Mouse (Mus musculus) large intestine, adult 2 months (tissue): ENCODE measurements around the gene Dhh. TPM values are rescaled to one million over a fixed set of nuclear protein-coding genes. Genes with fewer than 3 reads are reported as not detected.
A peak's percentile ranks its signal among the peaks of the same experiment; 100 is the strongest.

ENCODE experiments used
- DNase-seq: peaks from one replicate; pipeline ENCODE4 v3.0.0-alpha.2; 2012; ENCODE audit warnings: low read depth, low spot score
- WGBS: fragments of 180-500 bp; shearing (Covaris S2); methylation state at CpG from one replicate; pipeline ENCODE4 v1.1.7; 2018; 5-methylcytosine and 5-hydroxymethylcytosine counted together
- polyA plus RNA-seq: library from polyadenylated mRNA; depleted of rRNA; stranded (reverse); fragments of >200 nt; gene quantifications from 2 replicates; pipeline ENCODE4 v1.2.3, GENCODE M21; 2012

The Dhh gene
- polyA plus RNA-seq, 1 experiment: 0.63 TPM

DNA sequence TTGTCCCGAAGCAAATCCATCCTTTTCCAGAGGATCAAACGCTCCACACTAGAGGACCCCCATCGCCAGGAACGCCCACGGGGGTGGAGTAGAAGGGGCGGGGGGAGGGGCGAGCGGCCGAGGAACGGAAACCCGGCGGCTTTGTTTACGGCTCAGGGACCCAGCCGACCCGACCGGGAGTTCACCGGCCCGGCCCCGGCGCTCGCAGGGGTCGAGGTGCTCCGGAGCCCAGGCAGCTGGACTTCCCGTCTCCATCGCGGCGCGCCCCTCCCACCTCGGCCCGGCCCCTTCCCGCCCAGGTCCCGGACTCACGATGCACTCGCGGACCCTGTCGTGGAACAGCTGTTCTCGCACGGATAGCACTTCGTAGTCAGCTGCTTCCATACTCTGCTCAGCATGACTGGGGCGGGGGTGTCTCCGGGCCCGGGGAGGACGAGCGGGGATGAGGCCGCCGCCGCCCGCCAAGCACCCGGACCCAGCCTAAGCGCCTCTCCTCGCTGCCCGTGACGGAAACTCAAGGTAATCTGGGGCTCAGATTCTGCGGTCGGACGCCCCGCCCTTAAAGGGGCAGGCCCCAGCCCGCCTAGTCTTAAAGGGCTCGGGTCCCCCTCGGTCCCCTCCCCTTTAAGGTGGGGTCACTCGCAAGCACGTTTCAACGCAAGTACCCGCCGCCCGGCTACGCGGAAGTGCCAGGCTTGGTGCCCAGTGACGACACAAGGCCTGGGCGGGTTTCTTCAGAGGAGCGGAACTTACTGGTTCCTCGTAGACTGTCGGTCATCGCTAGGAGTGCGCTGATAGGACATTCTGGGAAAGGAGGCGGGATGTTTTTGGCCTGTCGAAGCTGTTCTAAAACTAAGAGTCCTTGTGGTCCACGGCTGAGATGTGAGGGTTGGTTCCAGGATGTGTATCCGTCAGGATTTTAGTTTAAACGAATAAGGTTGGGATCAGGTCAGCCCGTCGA, 19.5 kb upstream of the Dhh start, which contains the start of gene Lmbr1l:
Gene Lmbr1l (minus strand): TSS at position 694 of the 961 bp plus-strand sequence.
- WGBS: under 1% methylated on average over 82 of the region's 82 CpGs
- peak; percentile 97 for DNase-seq

GRCm38 (mm10) chr15:98917091-98917490, 18.8 kb upstream of the Dhh start:
- 2% methylated on average over 14 of the region's 14 CpGs for whole genome bisulfite sequencing

DNA sequence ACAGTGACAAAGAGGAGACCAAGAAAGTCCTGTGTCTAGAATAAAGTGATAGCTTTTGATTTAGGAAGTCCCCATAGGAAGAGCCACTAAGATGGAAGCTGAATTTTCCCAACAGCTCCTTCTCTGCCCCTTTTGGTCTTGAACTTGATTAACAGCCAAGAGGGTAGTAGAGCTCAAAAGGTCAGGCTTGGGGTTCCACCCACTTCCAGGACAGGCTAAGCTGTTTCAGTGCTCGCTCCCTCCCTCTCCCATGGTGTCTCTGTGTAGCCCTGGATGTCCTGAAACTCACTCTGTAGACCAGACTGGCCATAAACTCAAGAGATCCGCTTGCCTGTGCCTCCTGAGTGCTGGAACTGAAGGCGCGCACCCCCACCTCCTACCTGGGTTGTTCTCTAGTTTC, 17.7 kb upstream of the Dhh start:
- no peak for DNase-seq
- 91% methylated on average over 4 of the region's 4 CpGs for WGBS

More at GRCm38 (mm10) chr15:98917091-98917490, 18.8 kb upstream of the Dhh start:
- no peak for DNase-seq

DNA sequence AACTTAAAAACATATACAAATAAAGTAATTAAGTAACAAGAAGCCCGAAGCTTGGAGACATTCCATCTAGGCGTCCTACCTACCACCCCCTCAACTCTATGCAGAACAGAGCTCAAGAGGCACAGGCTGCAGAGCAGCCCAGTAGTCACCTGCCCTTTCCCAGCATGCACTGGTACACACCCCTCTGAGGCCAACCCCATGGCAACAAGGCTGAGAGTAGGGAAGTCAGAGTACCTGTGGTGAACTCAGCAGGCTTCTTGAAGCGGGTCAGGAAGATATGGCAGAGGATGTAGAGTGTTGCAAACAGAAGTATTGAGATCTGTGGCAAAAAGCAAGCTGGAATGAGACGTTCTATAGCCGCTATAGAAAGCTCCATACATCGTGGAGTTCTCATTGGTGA, 16.6 kb upstream of the Dhh start:
- WGBS: 93% methylated on average over 6 of the region's 6 CpGs
- DNase-seq: no peak

DNA sequence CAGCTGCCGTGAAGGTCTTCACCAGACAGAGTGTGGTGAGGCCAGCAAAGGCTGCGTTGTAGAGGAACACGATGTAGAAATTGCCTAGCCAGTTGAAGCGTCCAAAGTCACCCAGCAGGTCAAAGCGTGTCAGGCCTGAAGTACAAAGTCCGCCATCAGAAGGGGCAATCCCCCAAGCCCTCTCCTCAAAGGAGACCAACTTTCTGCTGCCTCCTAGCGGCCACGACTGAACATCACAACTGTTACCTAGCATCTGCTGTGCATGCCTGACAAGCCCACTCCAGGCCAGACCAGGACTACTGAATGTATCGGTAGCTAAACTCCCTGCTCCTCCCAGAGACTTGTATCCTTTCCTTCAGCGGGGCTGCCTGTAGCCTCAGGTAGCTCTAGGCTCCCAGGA, 6.4 kb upstream of the Dhh start:
- no peak for DNase-seq

GRCm38 (mm10) chr15:98902600-98902999, 4.3 kb upstream of the Dhh start:
- DNase-seq: no peak
- WGBS: 88% methylated on average over 2 of the region's 2 CpGs

More for the DNA sequence above, 6.4 kb upstream of the Dhh start:
- WGBS: 51% methylated on average over 10 of the region's 10 CpGs

DNA sequence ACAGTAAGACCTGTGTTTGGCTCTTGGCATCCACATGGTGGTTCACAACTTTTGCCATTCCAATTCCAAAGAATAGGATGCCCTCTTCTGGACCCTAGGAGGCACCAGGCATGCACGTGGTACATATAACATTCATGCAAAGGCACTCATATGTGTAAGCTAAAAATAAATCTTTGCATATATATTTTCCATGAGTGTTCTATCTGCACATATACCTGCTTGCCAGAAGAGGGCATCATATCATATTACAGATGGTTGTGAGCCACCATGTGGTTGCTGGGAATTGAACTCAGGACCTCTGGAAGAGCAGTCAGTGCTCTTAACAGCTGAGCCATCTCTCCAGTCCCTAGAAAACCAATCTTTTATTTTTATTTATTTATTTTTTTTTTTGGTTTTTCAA, 3.2 kb upstream of the Dhh start:
- no peak for DNase-seq
- 45% methylated on average over 1 of the region's 1 CpGs for WGBS

GRCm38 (mm10) chr15:98897495-98897894, 845 bp downstream of the Dhh start:
- WGBS: 7% methylated on average over 10 of the region's 10 CpGs
- DNase-seq: no peak

DNA sequence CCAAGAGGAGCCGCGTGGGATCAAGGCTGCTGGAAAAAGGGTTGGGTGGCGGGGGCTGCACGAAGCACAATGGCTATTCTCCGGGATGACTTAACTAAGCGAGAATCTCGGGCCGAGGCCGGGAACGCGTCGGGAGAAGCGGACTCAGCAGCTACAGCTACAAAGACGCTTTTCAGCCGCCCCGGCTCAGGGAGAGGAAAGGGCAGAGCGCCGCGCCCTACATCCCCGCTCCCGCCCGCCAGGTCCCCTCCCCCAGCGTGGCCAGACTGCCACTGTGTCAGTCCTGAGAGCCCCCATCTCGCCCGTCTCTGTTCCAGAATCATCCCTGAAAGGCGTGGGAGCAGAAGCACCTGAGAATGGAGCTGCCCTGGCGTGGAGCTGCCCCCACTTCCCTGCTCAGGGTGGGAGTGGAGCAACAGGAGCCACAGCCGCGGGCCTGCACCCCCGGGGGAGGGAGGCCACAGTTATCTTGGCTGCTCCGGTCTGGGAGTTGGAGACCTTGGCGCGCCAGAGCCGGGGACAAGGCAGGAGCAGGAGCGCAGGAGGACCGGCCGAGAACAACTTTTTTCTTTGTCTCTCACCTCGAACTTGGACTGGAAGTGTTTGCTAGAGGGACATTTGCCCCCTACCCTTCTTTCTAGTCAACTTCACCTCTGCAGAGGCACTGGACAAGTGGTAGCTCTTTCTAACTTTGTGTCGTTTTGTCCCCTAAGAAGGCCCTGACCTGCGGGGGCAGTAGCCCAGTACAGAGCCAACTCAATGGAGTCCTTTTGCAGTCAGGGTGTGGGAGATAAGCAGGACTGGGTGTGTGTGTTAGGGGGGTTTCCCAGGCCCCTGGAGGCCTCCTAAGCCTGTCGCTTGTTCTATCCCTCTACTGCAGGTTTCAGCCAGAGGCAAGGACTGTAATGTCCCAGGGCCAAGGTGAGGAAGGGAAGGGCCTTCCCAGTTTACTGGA, 2.4 kb downstream of the Dhh start:
- WGBS: 12% methylated on average over 41 of the region's 41 CpGs
- DNase-seq: no peak

- 15% methylated on average over 38 of the region's 38 CpGs for WGBS
- DNase-seq: no peak
Observed at GRCm38 (mm10) chr15:98894746-98895634, 3.4 kb downstream of the Dhh start.

- under 1% methylated on average over 77 of the region's 77 CpGs for WGBS
- DNase-seq: no peak
Observed at GRCm38 (mm10) chr15:98893940-98894745, 4.2 kb downstream of the Dhh start, which contains the start of gene Rhebl1. Rhebl1 (minus strand) TSS chr15:98894540.

DNA sequence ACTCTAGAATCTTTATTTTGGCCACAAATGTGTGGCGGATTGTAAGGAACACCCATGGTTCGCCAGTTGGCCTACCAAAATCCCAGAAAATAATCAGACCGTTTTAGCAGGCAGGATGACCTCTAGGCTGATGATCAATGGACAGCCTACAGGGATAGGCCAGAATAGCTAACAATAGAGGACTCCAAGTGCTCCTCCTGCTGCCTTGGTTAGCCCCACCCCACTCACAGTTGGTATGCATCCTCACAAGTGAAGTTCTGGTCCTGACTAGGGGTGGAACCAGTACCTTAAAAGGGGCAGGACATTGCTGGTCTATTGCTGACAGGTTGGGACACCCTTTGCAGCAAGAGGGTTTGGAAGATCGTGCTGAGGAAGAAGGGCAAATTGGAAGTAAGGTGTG, 5.3 kb downstream of the Dhh start:
- 93% methylated on average over 4 of the region's 4 CpGs for WGBS
- no peak for DNase-seq

- DNase-seq: no peak
- WGBS: 37% methylated on average over 6 of the region's 6 CpGs
Observed at GRCm38 (mm10) chr15:98891907-98892606, 6.3 kb downstream of the Dhh start.

DNA sequence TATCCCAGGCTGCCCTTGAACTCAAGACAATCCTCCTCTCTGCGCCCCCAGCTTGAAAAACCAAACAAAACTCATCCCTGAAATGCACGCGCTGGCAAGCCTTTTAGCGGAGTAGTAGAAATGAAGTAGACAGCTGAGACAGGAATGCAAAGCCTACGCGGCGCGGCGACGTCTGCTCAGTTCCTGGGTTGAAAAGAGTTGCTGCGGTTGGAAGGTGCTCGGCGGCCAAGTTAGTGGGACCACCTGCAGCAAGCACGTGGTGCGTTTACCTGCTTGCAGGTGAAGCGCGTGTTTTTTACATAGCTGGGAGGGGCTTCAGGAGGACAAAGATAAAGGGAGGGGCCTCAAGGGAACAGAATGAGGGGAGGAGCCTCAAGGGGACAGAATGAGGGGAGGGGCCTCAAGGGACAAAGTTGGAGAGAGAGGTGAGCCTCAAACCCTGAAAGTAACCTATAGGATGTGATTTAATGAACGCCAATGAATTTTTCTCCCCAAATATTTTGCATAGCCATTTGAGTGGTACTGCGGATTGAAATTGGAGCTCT, 7.1 kb downstream of the Dhh start:
- WGBS: 19% methylated on average over 19 of the region's 19 CpGs

DNA sequence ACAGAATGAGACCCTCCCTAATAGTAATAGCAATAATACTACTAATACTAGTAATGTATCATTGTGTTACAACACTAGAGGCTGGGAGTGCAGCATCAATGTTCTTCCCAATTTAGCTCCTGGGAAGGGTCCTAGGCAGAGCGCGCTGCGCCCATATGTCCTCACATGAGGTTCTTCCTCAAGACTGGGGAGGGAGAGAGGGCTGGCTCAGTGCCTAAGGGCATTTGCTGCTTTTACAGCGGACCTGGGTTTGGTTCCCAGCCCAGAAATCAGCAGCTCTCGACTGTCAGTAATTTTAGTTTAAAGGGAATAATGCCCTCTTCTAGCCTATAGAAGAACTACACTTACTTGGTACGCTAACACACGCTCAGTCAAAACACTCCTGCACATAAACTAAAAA, 10.8 kb downstream of the Dhh start:
- WGBS: 76% methylated on average over 7 of the region's 7 CpGs
- DNase-seq: no peak

More for the DNA sequence above, 7.1 kb downstream of the Dhh start:
- DNase-seq: no peak

DNA sequence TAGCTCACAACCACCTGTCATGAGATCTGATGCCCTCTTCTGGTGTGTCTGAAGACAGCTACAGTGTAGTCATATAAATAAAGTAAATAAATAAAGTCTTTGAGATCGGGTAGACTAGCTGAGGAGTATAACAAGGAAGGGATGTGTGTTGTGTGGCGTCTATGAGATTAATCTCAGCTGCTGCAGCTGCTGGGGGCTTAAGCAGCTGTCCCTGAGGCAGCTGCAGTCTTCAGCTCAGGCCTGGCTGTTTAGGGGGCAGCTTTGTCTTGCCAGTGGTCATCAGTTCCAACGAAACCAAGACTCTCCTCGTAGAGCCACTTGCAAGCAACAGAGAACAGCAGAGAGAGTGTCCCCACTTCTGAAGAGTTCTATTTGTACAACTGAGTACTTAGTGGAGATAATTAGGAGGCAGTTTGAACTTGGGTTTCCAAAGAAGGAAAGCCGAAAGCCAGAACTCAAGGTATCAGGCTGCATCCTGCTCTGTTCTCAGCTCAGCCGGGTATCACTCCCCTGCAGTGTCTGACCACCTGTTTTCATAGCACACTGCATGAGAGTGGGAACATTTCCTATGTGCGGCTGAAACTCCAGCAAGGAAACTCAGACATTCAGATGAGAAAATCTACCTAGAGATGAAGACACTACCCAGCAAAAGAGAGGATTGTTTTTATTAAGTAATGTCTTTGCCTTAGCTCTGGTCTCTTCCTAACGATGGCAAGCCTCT, 11.5 kb downstream of the Dhh start:
- 56% methylated on average over 8 of the region's 8 CpGs for WGBS
- no peak for DNase-seq

DNA sequence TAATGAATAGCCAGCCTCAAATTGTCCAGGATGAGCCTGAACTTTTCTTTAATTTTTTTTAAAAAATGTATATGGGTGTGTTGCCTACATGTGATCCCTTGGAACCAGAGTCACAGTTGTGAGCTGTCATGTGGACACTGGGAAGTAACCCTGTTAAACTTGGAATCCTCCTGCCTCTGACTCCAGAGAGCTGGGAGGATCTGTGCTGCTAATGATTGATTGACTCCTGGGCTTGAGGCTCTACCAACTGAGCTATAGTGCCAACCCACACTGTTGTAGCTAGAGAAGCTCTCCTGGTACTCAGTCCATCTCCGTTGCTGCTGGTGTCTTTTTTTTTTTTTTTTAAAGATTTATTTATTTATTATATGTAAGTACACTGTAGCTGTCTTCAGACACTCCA, 14.2 kb downstream of the Dhh start:
- no peak for DNase-seq
- 52% methylated on average over 1 of the region's 1 CpGs for WGBS
